Mouse (Mus musculus) kidney, embryonic 14.5 days (tissue): ENCODE data around the gene Dock8. TPM values are rescaled to one million over a fixed set of nuclear protein-coding genes. Genes with fewer than 3 reads are reported as not detected.

Experiments
- ATAC-seq: fragments of 200-750 bp; cut with Nextera tagmentation; 2 replicates; pipeline ENCODE4 v1.8.0; 2017; ENCODE audit warnings: moderate number of reproducible peaks, mild to moderate bottlenecking, moderate TSS enrichment, moderate library complexity; ENCODE audit not compliant: low FRiP score, low TSS enrichment
- H3K27ac ChIP-seq: fragments of 300-500 bp; sonication (generic); 2 replicates; pipeline ENCODE4 v1.5.1; 2014; ENCODE audit warnings: low read depth, mild to moderate bottlenecking, low read length, moderate library complexity, mixed read lengths
- H3K27me3 ChIP-seq: fragments of 300-500 bp; sonication (generic); 2 replicates; pipeline ENCODE4 v1.6.1; 2014; ENCODE audit warnings: mild to moderate bottlenecking, low read length; ENCODE audit not compliant: control insufficient read depth, insufficient read depth
- H3K36me3 ChIP-seq: fragments of 300-500 bp; sonication (generic); 2 replicates; pipeline ENCODE4 v1.6.1; 2014; ENCODE audit warnings: low read length, mixed read lengths; ENCODE audit not compliant: control insufficient read depth, insufficient read depth
- H3K4me1 ChIP-seq: fragments of 300-500 bp; sonication (generic); 2 replicates; pipeline ENCODE4 v1.6.1; 2014; ENCODE audit warnings: low read length, mixed read lengths; ENCODE audit not compliant: control insufficient read depth, insufficient read depth
- H3K4me2 ChIP-seq: fragments of 300-500 bp; sonication (generic); replicated peaks from 2 replicates; pipeline ENCODE4 v1.6.1; 2014; ENCODE audit warnings: low read depth, mild to moderate bottlenecking, low read length
- H3K4me3 ChIP-seq: fragments of 300-500 bp; sonication (generic); 2 replicates; pipeline ENCODE4 v1.5.1; 2014; ENCODE audit warnings: mild to moderate bottlenecking, low read length
- H3K9ac ChIP-seq: fragments of 300-500 bp; sonication (generic); 2 replicates; pipeline ENCODE4 v1.6.1; 2014; ENCODE audit warnings: low read depth, mild to moderate bottlenecking, low read length, moderate library complexity
- H3K9me3 ChIP-seq: fragments of 300-500 bp; sonication (generic); 2 replicates; pipeline ENCODE4 v1.6.1; 2016; ENCODE audit warnings: low read length; ENCODE audit not compliant: control insufficient read depth
- WGBS: fragments of 180-500 bp; shearing (Covaris S2); extraction: QIAGEN DNeasy Blood & Tissue Kit; methylation state at CpG from one replicate; pipeline ENCODE4 v1.1.7; 2014; 5-methylcytosine and 5-hydroxymethylcytosine counted together
- polyA plus RNA-seq: library from polyadenylated mRNA; unstranded; fragments of >200 nt; fragmentation: Nextera tagmentation; extraction: Ambion mirVana; gene quantifications from 2 replicates; pipeline ENCODE4 v1.2.1, GENCODE M21; 2014

The Dock8 gene
- polyA plus RNA-seq, 1 experiment from 2014 or later = 4.9 TPM

DNA sequence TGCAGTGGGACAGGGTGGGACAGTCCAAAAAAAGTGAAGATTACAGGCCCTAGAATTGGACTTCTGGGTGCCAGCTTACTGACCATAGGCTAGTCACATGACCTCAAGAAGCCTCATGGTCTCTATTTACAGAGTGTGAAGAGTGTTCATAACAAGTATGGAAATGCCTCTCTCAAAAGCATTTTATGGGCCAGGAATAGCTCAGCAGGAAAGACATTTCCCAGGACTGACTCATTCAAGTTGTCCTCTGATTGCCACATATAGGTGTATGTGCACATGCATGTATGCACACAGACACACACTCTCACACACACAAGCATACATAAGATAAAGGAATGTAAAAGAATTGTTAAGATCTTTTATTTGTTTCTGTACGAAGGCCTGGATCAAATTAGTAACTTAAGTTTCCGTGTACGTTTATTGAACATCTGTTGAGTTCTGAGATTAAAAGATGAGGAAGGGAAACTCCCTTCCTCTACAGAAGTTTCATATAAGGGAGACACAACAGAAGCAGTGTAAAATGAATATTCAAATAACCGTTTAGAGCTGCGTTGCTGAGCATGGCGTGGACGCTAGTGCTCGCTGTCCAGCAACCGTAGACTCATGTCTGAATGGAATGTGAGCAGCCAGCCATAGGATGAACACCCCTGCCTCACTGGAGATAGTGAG, 63.0 kb downstream of the Dock8 start:
- H3K36me3 ChIP-seq = no peaks in the 10 kb centered on the region
- H3K9me3 ChIP-seq = no peaks in the 10 kb centered on the region
- 87% methylated on average over 9 of the region's 9 CpGs for WGBS
- H3K4me3 ChIP-seq = no peak overlapping the region
- ATAC-seq = no peak
- H3K4me1 ChIP-seq = 0 out of 2 replicates have a peak, but pooled peaks cover 3% of the 10 kb centered on the region
- H3K27ac ChIP-seq = no peak overlapping the region
- H3K9ac ChIP-seq = no peak overlapping the region
- no peak overlapping the region for H3K4me2 ChIP-seq
- no peaks in the 10 kb centered on the region for H3K27me3 ChIP-seq

DNA sequence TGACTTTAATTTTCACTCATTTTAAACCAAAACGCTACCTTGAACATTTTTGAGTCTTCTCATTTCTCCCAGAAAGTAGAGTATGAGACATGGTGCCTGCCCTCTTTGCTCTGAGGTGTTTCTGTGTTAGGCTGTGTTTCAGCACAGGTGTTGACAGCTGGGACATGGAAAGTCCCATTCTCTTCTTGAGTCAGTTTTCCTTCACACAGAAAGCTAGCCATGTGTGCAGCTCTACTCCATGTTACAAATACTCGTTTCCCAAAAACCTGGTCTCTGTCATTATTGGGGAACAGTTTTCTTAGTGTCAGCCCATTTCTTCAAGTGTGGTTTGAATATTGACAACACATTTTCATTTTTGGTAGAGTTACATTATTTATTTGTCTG, 63.5 kb downstream of the Dock8 start:
- H3K9me3 ChIP-seq = no peaks in the 10 kb centered on the region
- H3K9ac ChIP-seq = no peak overlapping the region
- no peak overlapping the region for H3K4me2 ChIP-seq
- no peak overlapping the region for H3K27ac ChIP-seq
- no peaks in the 10 kb centered on the region for H3K27me3 ChIP-seq
- no peak for ATAC-seq
- WGBS = 87% methylated on average over 2 of the region's 2 CpGs
- H3K4me1 ChIP-seq = 0 out of 2 replicates have a peak, but pooled peaks cover 3% of the 10 kb centered on the region
- no peak overlapping the region for H3K4me3 ChIP-seq
- H3K36me3 ChIP-seq = no peaks in the 10 kb centered on the region

DNA sequence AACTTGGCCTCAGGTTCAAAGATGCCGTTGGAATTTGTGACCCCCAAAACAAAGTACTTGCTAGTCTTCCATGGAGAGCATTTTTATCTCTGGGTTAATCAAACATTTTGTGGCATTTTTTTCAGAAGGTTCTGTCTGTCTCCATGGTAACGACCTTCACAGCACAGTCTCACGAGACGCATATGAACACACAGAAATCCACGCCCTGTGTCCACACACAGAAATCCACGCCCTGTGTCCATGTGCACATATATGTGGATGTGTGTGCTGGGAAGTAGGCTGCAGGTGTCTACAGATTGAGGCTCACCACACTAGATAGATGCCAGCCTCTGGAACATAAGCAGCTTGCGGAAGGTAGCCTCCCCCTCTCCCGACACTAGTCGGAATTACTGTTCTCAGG, 66.9 kb downstream of the Dock8 start:
- Histone ChIP-seq H3K4me3 (no peak overlapping the region), H3K36me3 (no peaks in the 10 kb centered on the region), H3K4me2 (no peak overlapping the region), H3K27me3 (no peaks in the 10 kb centered on the region), H3K27ac (no peak overlapping the region), H3K9me3 (no peaks in the 10 kb centered on the region), H3K4me1 (no peaks in the 10 kb centered on the region), H3K9ac (no peak overlapping the region)
- 85% methylated on average over 9 of the region's 9 CpGs for WGBS
- no peak for ATAC-seq

DNA sequence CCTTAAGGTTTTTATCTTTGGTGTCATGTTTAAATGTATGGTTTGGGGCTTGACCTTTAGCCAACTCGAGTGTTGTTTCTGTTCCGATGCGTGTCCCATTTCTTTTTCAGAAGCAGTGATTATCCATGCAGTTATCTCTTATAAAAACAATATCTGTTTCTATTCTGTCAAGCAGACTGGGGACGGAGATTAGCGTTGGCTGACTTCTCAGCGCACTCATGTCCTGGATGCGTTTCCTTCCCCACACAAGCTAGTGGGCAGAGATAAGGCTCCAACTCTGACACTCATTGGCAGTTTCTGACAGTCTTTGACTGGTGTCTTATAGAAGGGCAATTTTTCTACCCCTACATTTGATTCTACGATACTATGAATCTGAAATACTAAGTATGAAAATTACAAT, 69.2 kb downstream of the Dock8 start:
- Histone ChIP-seq H3K27me3 (no peaks in the 10 kb centered on the region), H3K4me1 (no peaks in the 10 kb centered on the region), H3K36me3 (no peaks in the 10 kb centered on the region), H3K9me3 (no peaks in the 10 kb centered on the region), H3K9ac (no peak overlapping the region), H3K27ac (no peak overlapping the region), H3K4me2 (no peak overlapping the region), H3K4me3 (no peak overlapping the region)
- 48% methylated on average over 8 of the region's 8 CpGs for WGBS
- ATAC-seq = no peak

DNA sequence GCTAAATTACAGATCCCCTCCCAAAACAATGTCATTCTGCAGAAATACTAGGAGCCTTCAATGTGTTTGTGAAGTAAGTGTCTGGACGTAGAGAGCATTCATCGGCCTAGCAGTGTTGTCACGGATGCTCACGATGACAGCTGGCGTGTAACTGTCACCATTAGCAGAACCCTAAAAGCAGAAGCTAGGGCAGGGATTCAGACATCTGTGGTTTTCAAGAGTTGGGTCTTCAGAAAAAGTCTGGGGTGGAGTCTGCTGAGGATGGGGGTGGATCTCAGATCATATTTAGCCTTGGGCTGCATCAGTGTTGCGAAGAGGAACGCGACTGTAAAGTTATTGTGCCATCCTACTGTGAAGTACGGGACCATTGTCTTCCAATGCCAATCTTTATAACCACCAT, 73.2 kb downstream of the Dock8 start:
- Histone ChIP-seq H3K4me1 (no peaks in the 10 kb centered on the region), H3K9me3 (no peaks in the 10 kb centered on the region), H3K36me3 (no peaks in the 10 kb centered on the region), H3K27ac (no peak overlapping the region), H3K9ac (no peak overlapping the region), H3K4me2 (no peak overlapping the region), H3K4me3 (no peak overlapping the region), H3K27me3 (no peaks in the 10 kb centered on the region)
- WGBS = 93% methylated on average over 9 of the region's 9 CpGs
- no peak for ATAC-seq

DNA sequence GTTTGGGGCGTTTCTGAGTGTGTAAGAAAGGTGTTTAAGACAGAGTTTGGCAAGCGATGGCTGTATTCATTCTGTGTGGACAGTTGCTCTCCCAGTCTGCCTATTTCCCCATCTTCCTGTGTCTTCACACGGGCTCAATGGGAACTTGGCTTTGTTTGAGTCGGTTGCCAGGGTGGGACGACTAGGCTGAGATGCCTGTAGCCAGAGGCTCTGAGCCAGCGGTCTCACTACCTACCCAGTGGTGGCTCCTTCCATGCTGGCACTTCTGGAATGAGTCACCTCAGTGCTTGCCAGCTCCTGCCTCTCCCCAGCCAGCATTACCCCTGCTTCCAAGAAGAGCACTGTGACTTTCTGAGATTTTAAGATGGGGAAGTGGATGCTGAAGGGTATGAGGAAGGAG, 75.4 kb downstream of the Dock8 start:
- no peak overlapping the region for H3K4me2 ChIP-seq
- H3K4me3 ChIP-seq = no peak overlapping the region
- H3K27me3 ChIP-seq = no peaks in the 10 kb centered on the region
- no peaks in the 10 kb centered on the region for H3K4me1 ChIP-seq
- H3K9ac ChIP-seq = no peak overlapping the region
- H3K36me3 ChIP-seq = no peaks in the 10 kb centered on the region
- 81% methylated on average over 6 of the region's 6 CpGs for WGBS
- ATAC-seq = no peak
- H3K9me3 ChIP-seq = no peaks in the 10 kb centered on the region
- H3K27ac ChIP-seq = no peak overlapping the region

DNA sequence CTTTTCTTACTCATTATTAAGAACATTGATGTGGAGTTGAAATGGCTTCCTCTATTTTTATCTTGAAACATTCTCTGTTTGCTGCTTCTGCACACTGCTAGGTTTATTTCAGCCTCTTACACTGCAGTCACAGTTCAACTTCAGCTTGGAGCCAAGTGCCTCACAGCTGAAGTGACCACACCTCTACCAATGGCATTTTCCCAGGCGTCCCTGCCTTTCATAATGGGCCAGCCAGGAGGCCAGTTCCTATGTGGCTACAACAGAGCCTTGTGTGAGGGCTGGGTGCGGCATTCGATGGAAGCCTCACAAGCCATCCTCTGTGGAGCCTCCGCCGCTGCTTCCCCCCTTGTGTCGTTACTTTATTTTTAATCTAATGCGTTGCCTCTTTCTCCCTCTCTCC, 78.3 kb downstream of the Dock8 start:
- Histone ChIP-seq H3K27ac (no peak overlapping the region), H3K4me3 (no peak overlapping the region), H3K9ac (no peak overlapping the region), H3K4me2 (no peak overlapping the region), H3K36me3 (no peaks in the 10 kb centered on the region), H3K27me3 (no peaks in the 10 kb centered on the region), H3K9me3 (no peaks in the 10 kb centered on the region), H3K4me1 (no peaks in the 10 kb centered on the region)
- WGBS = 72% methylated on average over 7 of the region's 7 CpGs
- no peak for ATAC-seq

DNA sequence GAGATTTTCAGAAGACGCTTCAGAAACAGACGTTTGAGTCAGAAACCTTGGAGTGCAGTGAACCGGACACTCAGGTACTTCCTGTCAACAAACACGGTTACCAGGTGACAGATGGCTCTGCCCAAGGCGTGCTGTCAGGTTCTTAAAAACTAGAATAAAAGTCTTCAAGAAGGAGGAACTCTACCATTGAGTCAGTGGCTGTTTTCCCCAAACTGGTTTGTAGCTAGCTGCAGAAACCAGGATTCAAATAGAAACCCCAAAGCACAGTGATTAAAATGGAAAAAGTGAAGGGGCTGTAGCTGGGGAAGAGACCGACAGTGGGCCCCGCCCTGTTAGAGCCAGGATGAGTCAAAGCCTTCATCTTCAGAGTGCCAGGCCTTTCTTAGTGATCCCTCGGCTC, 78.8 kb downstream of the Dock8 start:
- no peak for ATAC-seq
- H3K36me3 ChIP-seq = no peaks in the 10 kb centered on the region
- H3K27me3 ChIP-seq = no peaks in the 10 kb centered on the region
- 65% methylated on average over 8 of the region's 8 CpGs for WGBS
- no peaks in the 10 kb centered on the region for H3K4me1 ChIP-seq
- no peak overlapping the region for H3K27ac ChIP-seq
- H3K4me3 ChIP-seq = no peak overlapping the region
- H3K4me2 ChIP-seq = no peak overlapping the region
- H3K9ac ChIP-seq = no peak overlapping the region
- no peaks in the 10 kb centered on the region for H3K9me3 ChIP-seq

DNA sequence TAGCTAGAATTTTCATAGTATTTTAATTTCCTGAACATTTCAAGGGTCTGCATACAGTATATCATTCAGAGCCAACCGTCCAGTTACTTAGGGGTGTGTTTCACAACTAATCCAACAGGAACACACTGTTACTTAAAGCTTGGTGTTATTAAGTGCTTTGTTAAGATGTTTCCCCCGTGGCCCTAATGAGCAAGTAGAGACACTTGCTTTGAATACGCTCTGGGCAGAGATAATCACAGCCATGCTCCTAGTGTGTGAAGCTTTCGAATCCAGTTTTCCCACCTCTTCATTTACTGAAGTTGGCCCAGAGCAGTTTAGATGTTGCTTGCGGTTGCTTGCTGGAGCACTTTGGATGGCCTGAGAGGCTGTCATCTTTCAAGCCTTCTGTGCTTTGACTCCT, 80.8 kb downstream of the Dock8 start:
- 82% methylated on average over 5 of the region's 5 CpGs for WGBS
- ATAC-seq = no peak
- H3K36me3 ChIP-seq = no peaks in the 10 kb centered on the region

More for the DNA sequence above, 80.8 kb downstream of the Dock8 start:
- no peaks in the 10 kb centered on the region for H3K9me3 ChIP-seq
- no peak overlapping the region for H3K9ac ChIP-seq
- no peaks in the 10 kb centered on the region for H3K27me3 ChIP-seq
- H3K4me3 ChIP-seq = no peak overlapping the region
- H3K4me2 ChIP-seq = no peak overlapping the region
- H3K4me1 ChIP-seq = no peaks in the 10 kb centered on the region
- H3K27ac ChIP-seq = no peak overlapping the region
